15 mouse cellular contexts compared by ENCODE assay signal in genomic region chr12:80106138-80106895, GRCm38 (mm10). TPM values are rescaled to one million over a fixed set of nuclear protein-coding genes. Genes with fewer than 3 reads are reported as not detected.
DNase-seq lines count a peak whose midpoint lies in the region; ATAC-seq and TF ChIP-seq lines count a peak whose summit lies in the region.
"Had no signal": no experiment of that assay in that cellular context is flagged by ENCODE, and none has a peak within 500 bp of the region (broad histone marks: within the 10 kb centered on the region; RNA-seq: fewer than 3 reads in every experiment).

No protein-coding gene starts in this region.

- H3K9ac ChIP-seq in heart, embryonic 13.5 days, result no peak overlapping the region
- H3K9ac ChIP-seq in liver, embryonic 12.5 days, result no peak overlapping the region

- peak overlapping the region; percentile 50 for H3K27ac ChIP-seq in heart, embryonic 13.5 days (replicated peaks)
- H3K27ac ChIP-seq in liver, embryonic 12.5 days, result peak overlapping the region; percentile 41

- peaks cover 39% of the 10 kb centered on the region for H3K36me3 ChIP-seq in heart, embryonic 13.5 days
- H3K36me3 ChIP-seq in liver, embryonic 12.5 days, result peaks cover 32% of the 10 kb centered on the region
- H3K36me3 ChIP-seq in myocyte (ENCODE audit: control insufficient read depth, insufficient read depth), result peaks cover 16% of the 10 kb centered on the region

- TF ChIP-seq POLR2A in myocyte (IDR thresholded peaks at IDR 0.05; ENCODE audit: insufficient read length, low read depth), result no peak

- no peak for ATAC-seq in heart, embryonic 13.5 days (ENCODE audit: extremely low read depth, insufficient number of reproducible peaks, low FRiP score, low TSS enrichment)
- ATAC-seq in liver, embryonic 12.5 days, result no peak

- no peaks in the 10 kb centered on the region for H3K27me3 ChIP-seq in heart, embryonic 13.5 days (replicated peaks)
- no peaks in the 10 kb centered on the region for H3K27me3 ChIP-seq in liver, embryonic 12.5 days (replicated peaks)
- no peaks in the 10 kb centered on the region for H3K27me3 ChIP-seq in myocyte (ENCODE audit: control insufficient read depth, insufficient read depth, insufficient read length)

- peaks cover 32% of the 10 kb centered on the region for H3K4me1 ChIP-seq in heart, embryonic 13.5 days
- H3K4me1 ChIP-seq in liver, embryonic 12.5 days, result peaks cover 43% of the 10 kb centered on the region

- no peak overlapping the region for H3K4me2 ChIP-seq in heart, embryonic 13.5 days
- H3K4me2 ChIP-seq in liver, embryonic 12.5 days, result no peak overlapping the region
- no peak overlapping the region for H3K4me2 ChIP-seq in myocyte (ENCODE audit: low read depth)

- H3K9me3 ChIP-seq in heart, embryonic 13.5 days, result no peaks in the 10 kb centered on the region
- no peaks in the 10 kb centered on the region for H3K9me3 ChIP-seq in liver, embryonic 12.5 days (replicated peaks)

- 80% methylated on average over 4 of the region's 4 CpGs for WGBS in heart, embryonic 13.5 days
- WGBS in liver, embryonic 12.5 days (ENCODE audit: insufficient replicate concordance), result 79% methylated on average over 4 of the region's 4 CpGs

- H3K79me2 ChIP-seq in myocyte (ENCODE audit: control insufficient read depth, insufficient read depth), result peaks cover 14% of the 10 kb centered on the region

- H3K4me3 ChIP-seq in heart, embryonic 13.5 days, result no peak overlapping the region
- H3K4me3 ChIP-seq in liver, embryonic 12.5 days, result no peak overlapping the region
- no peak overlapping the region for H3K4me3 ChIP-seq in myocyte
- H3K4me3 ChIP-seq: gastrocnemius, adult 2 months had no signal

- H3ac ChIP-seq in myocyte (ENCODE audit: control insufficient read depth, insufficient read length), result no peak overlapping the region

- no peak for DNase-seq in heart, adult 9 months (ENCODE audit: low spot score in 2 of 2)
- DNase-seq in liver, result no peak
- peak; percentile 49 for DNase-seq in adipocyte (ENCODE audit: low spot score)
- DNase-seq in layer of hippocampus, postnatal 14 days (ENCODE audit: low spot score in 2 of 2), result no peak
- no peak for DNase-seq in frontal cortex, postnatal 14 days (ENCODE audit: low spot score in 2 of 2)
- DNase-seq: cerebellum, adult 11-12 months; gastrocnemius, adult 2 months; heart, postnatal 10 days; kidney, adult 8-10 months; lung, adult 2 months; spleen, adult 18-20 months; thymus, postnatal 36 days had no signal

TF ChIP-seq in myocyte, 11 proteins besides CTCF, POLR2A, EP300 and RAD21:
- TF ChIP-seq E2F4 (IDR thresholded peaks at IDR 0.05; ENCODE audit: insufficient read depth) (no peak), SRF (IDR thresholded peaks at IDR 0.05; ENCODE audit: control insufficient read depth, insufficient read length, low read depth) (no peak), REST (IDR thresholded peaks at IDR 0.05; ENCODE audit: insufficient read depth, insufficient read length) (no peak), POLR2AphosphoS2 (IDR thresholded peaks at IDR 0.05; ENCODE audit: insufficient read length, low read depth) (peak; percentile 76), TCF12 (IDR thresholded peaks at IDR 0.05; ENCODE audit: insufficient read depth, poor library complexity, severe bottlenecking) (no peak), MYOD1 (IDR thresholded peaks at IDR 0.05; ENCODE audit: control insufficient read depth in 1 of 3, insufficient read length in 2 of 3, low read depth in 2 of 3) (no peak), TCF3 (IDR thresholded peaks at IDR 0.05; ENCODE audit: insufficient read length, low read depth) (no peak)

RNA-seq across cellular contexts. Expression of gene Zfp36l1, which starts 6.5 kb away (rescaled TPM):
- polyA plus RNA-seq in heart, embryonic 13.5 days (2015; fragmentation: Nextera tagmentation; extraction: Ambion mirVana), result 89.3 and 96.2 TPM in 2 replicates
- polyA plus RNA-seq in liver, embryonic 12.5 days (2016; fragmentation: Nextera tagmentation; extraction: Ambion mirVana), result 23.9 and 24.2 TPM in 2 replicates
- polyA plus RNA-seq in myocyte (2012; fragmentation: generic; extraction: Trizol), result 35.7 TPM
- 10 to 100 TPM; 48.3 to 50.3 TPM for total RNA-seq in layer of hippocampus, postnatal 14 days (2021)
